Mouse (Mus musculus) liver, postnatal 0 days (tissue): ENCODE results near the gene Tk2. TPM values are rescaled to one million over a fixed set of nuclear protein-coding genes. Genes with fewer than 3 reads are reported as not detected.

Experiments
- ATAC-seq: fragments of 200-750 bp; cut with Nextera tagmentation; 2 replicates; pipeline ENCODE4 v1.8.0; 2017; ENCODE audit warnings: mild to moderate bottlenecking, moderate library complexity
- DNase-seq: peaks from one replicate; pipeline ENCODE4 v3.0.0-alpha.2; 2016
- H3K27ac ChIP-seq: fragments of 300-500 bp; sonication (generic); 2 replicates; pipeline ENCODE4 v1.5.1; 2014; ENCODE audit warnings: antibody characterized with exemption, moderate library complexity, mild to moderate bottlenecking, low read depth
- H3K27me3 ChIP-seq: fragments of 300-500 bp; sonication (generic); 2 replicates; pipeline ENCODE4 v1.6.1; 2014; ENCODE audit warnings: low read length, control low read depth, mixed read lengths; ENCODE audit not compliant: insufficient read depth
- H3K36me3 ChIP-seq: fragments of 300-500 bp; sonication (generic); replicated peaks from 2 replicates; pipeline ENCODE4 v1.6.1; 2014; ENCODE audit warnings: mild to moderate bottlenecking, control low read depth, low read length, moderate library complexity, mixed read lengths; ENCODE audit not compliant: insufficient read depth
- H3K4me1 ChIP-seq: fragments of 300-500 bp; sonication (generic); 2 replicates; pipeline ENCODE4 v1.6.1; 2014; ENCODE audit warnings: antibody characterized with exemption, mild to moderate bottlenecking, control low read depth; ENCODE audit not compliant: insufficient read depth
- H3K4me2 ChIP-seq: fragments of 300-500 bp; sonication (generic); 2 replicates; pipeline ENCODE4 v1.6.1; 2014; ENCODE audit warnings: low read depth, mild to moderate bottlenecking, low read length, moderate library complexity, mixed read lengths
- H3K4me3 ChIP-seq: fragments of 300-500 bp; sonication (generic); 2 replicates; pipeline ENCODE4 v1.5.1; 2014; ENCODE audit warnings: low read depth, low read length
- H3K9ac ChIP-seq: fragments of 300-500 bp; sonication (generic); replicated peaks from 2 replicates; pipeline ENCODE4 v1.6.1; 2014; ENCODE audit warnings: mild to moderate bottlenecking, moderate library complexity
- H3K9me3 ChIP-seq: fragments of 300-500 bp; sonication (generic); 2 replicates; pipeline ENCODE4 v1.6.1; 2016; ENCODE audit warnings: mild to moderate bottlenecking, control low read depth, low read length, mixed read lengths
- CTCF ChIP-seq: sonication (generic); IDR thresholded peaks from 2 replicates; pipeline ENCODE4 v1.5.1; 2016; ENCODE audit warnings: antibody characterized with exemption, low read depth
- EP300 ChIP-seq: IDR thresholded peaks from 2 replicates; pipeline ENCODE4 v1.6.1; 2016; ENCODE audit warnings: antibody characterized with exemption, low read depth, mild to moderate bottlenecking
- WGBS: fragments of 180-500 bp; shearing (Covaris S2); extraction: QIAGEN DNeasy Blood & Tissue Kit; methylation state at CpG from one replicate; pipeline ENCODE4 v1.1.7; 2014; ENCODE audit not compliant: insufficient replicate concordance; 5-methylcytosine and 5-hydroxymethylcytosine counted together
- polyA plus RNA-seq: library from polyadenylated mRNA; unstranded; fragments of >200 nt; fragmentation: Nextera tagmentation; extraction: Ambion mirVana; gene quantifications from 2 replicates; pipeline ENCODE4 v1.2.1, GENCODE M21; 2015

The Tk2 gene
- polyA plus RNA-seq, 1 experiment from 2014 or later = 10.6 TPM

- ATAC-seq (no peak), DNase-seq (no peak)
- WGBS = 71% methylated on average over 4 of the region's 4 CpGs
- Histone ChIP-seq H3K4me2 (no peak overlapping the region), H3K4me3 (no peak overlapping the region), H3K9ac (no peak overlapping the region), H3K27me3 (no peaks in the 10 kb centered on the region), H3K4me1 (no peaks in the 10 kb centered on the region), H3K36me3 (no peaks in the 10 kb centered on the region), H3K27ac (no peak overlapping the region), H3K9me3 (no peaks in the 10 kb centered on the region)
- TF ChIP-seq CTCF (no peak), EP300 (no peak)
Observed at GRCm38 (mm10) chr8:104202320-104202719, 46.0 kb downstream of the Tk2 start.

GRCm38 (mm10) chr8:104201622-104202021, 46.7 kb downstream of the Tk2 start:
- H3K4me3 ChIP-seq = no peak overlapping the region
- no peaks in the 10 kb centered on the region for H3K4me1 ChIP-seq
- no peaks in the 10 kb centered on the region for H3K36me3 ChIP-seq
- H3K9ac ChIP-seq = no peak overlapping the region
- H3K4me2 ChIP-seq = no peak overlapping the region
- H3K27me3 ChIP-seq = no peaks in the 10 kb centered on the region
- DNase-seq (no peak), ATAC-seq (no peak)
- WGBS = 58% methylated on average over 3 of the region's 3 CpGs
- TF ChIP-seq CTCF (no peak), EP300 (no peak)
- no peak overlapping the region for H3K27ac ChIP-seq
- H3K9me3 ChIP-seq = no peaks in the 10 kb centered on the region

- no peak for ATAC-seq
- WGBS = 33% methylated on average over 5 of the region's 5 CpGs
Observed at GRCm38 (mm10) chr8:104199802-104200201, 48.6 kb downstream of the Tk2 start.

GRCm38 (mm10) chr8:104191496-104191895, 56.9 kb downstream of the Tk2 start:
- no peaks in the 10 kb centered on the region for H3K27me3 ChIP-seq
- ATAC-seq = peak; percentile 61
- no peaks in the 10 kb centered on the region for H3K4me1 ChIP-seq
- H3K9ac ChIP-seq = no peak overlapping the region
- H3K36me3 ChIP-seq = no peaks in the 10 kb centered on the region
- no peak overlapping the region for H3K27ac ChIP-seq
- TF ChIP-seq CTCF = no peak
- no peak for TF ChIP-seq EP300
- H3K4me3 ChIP-seq = no peak overlapping the region
- 30% methylated on average over 11 of the region's 11 CpGs for WGBS
- DNase-seq = no peak
- H3K4me2 ChIP-seq = no peak overlapping the region
- H3K9me3 ChIP-seq = no peaks in the 10 kb centered on the region

More at GRCm38 (mm10) chr8:104199802-104200201, 48.6 kb downstream of the Tk2 start:
- no peak overlapping the region for H3K9ac ChIP-seq
- H3K36me3 ChIP-seq = no peaks in the 10 kb centered on the region
- no peak for DNase-seq
- H3K4me3 ChIP-seq = no peak overlapping the region
- no peak overlapping the region for H3K27ac ChIP-seq
- no peak for TF ChIP-seq EP300
- TF ChIP-seq CTCF = no peak
- no peaks in the 10 kb centered on the region for H3K27me3 ChIP-seq
- no peak overlapping the region for H3K4me2 ChIP-seq
- no peaks in the 10 kb centered on the region for H3K4me1 ChIP-seq
- no peaks in the 10 kb centered on the region for H3K9me3 ChIP-seq

- no peak for DNase-seq
- Histone ChIP-seq H3K4me3 (no peak overlapping the region), H3K27me3 (no peaks in the 10 kb centered on the region), H3K4me1 (no peaks in the 10 kb centered on the region), H3K9ac (no peak overlapping the region), H3K4me2 (no peak overlapping the region), H3K9me3 (no peaks in the 10 kb centered on the region), H3K27ac (no peak overlapping the region), H3K36me3 (no peaks in the 10 kb centered on the region)
- 73% methylated on average over 6 of the region's 6 CpGs for WGBS
- TF ChIP-seq CTCF (no peak), EP300 (no peak)
- no peak for ATAC-seq
Observed at GRCm38 (mm10) chr8:104190777-104191468, 57.4 kb downstream of the Tk2 start.

GRCm38 (mm10) chr8:104188459-104188858, 59.9 kb downstream of the Tk2 start:
- H3K4me3 ChIP-seq = no peak overlapping the region
- H3K4me2 ChIP-seq = no peak overlapping the region
- no peaks in the 10 kb centered on the region for H3K36me3 ChIP-seq
- H3K27ac ChIP-seq = no peak overlapping the region
- no peak for ATAC-seq
- 59% methylated on average over 5 of the region's 5 CpGs for WGBS
- no peaks in the 10 kb centered on the region for H3K4me1 ChIP-seq
- no peaks in the 10 kb centered on the region for H3K9me3 ChIP-seq
- no peak overlapping the region for H3K9ac ChIP-seq
- DNase-seq = no peak
- no peak for TF ChIP-seq CTCF
- no peak for TF ChIP-seq EP300
- no peaks in the 10 kb centered on the region for H3K27me3 ChIP-seq
